Mouse (Mus musculus) midbrain, embryonic 14.5 days (tissue): ENCODE measurements around the gene Farsb. TPM values are rescaled to one million over a fixed set of nuclear protein-coding genes. Genes with fewer than 3 reads are reported as not detected.

ENCODE experiments used
- ATAC-seq: fragments of 200-750 bp; cut with Nextera tagmentation; 2 replicates; pipeline ENCODE4 v1.8.0; 2017; ENCODE audit warnings: moderate number of reproducible peaks, moderate library complexity; ENCODE audit not compliant: low FRiP score, low TSS enrichment
- DNase-seq: peaks from one replicate; pipeline ENCODE4 v3.0.0-alpha.2; 2015
- H3K27ac ChIP-seq: fragments of 300-500 bp; sonication (generic); replicated peaks from 2 replicates; pipeline ENCODE4 v1.5.1; 2014; ENCODE audit warnings: mild to moderate bottlenecking, low read depth, low read length, moderate library complexity
- H3K27me3 ChIP-seq: fragments of 300-500 bp; sonication (generic); 2 replicates; pipeline ENCODE4 v1.6.1; 2014; ENCODE audit warnings: low read length, control low read depth, mixed read lengths; ENCODE audit not compliant: control insufficient read depth, insufficient read depth
- H3K36me3 ChIP-seq: fragments of 300-500 bp; sonication (generic); 2 replicates; pipeline ENCODE4 v1.6.1; 2014; ENCODE audit warnings: low read length, control low read depth; ENCODE audit not compliant: control insufficient read depth, insufficient read depth
- H3K4me1 ChIP-seq: fragments of 300-500 bp; sonication (generic); 2 replicates; pipeline ENCODE4 v1.6.1; 2014; ENCODE audit warnings: mild to moderate bottlenecking, antibody characterized with exemption, low read length, control low read depth; ENCODE audit not compliant: control insufficient read depth, insufficient read depth
- H3K4me2 ChIP-seq: fragments of 300-500 bp; sonication (generic); 2 replicates; pipeline ENCODE4 v1.6.1; 2014; ENCODE audit warnings: mild to moderate bottlenecking, low read length, moderate library complexity
- H3K4me3 ChIP-seq: fragments of 300-500 bp; sonication (generic); replicated peaks from 2 replicates; pipeline ENCODE4 v1.5.1; 2014; ENCODE audit warnings: low read depth, low read length
- H3K9ac ChIP-seq: fragments of 300-500 bp; sonication (generic); replicated peaks from 2 replicates; pipeline ENCODE4 v1.6.1; 2014; ENCODE audit warnings: mild to moderate bottlenecking, low read length, moderate library complexity
- H3K9me3 ChIP-seq: fragments of 300-500 bp; sonication (generic); 2 replicates; pipeline ENCODE4 v1.6.1; 2016; ENCODE audit warnings: low read length, control low read depth, mixed read lengths; ENCODE audit not compliant: control insufficient read depth
- WGBS: fragments of 180-500 bp; shearing (Covaris S2); extraction: QIAGEN DNeasy Blood & Tissue Kit; methylation state at CpG from one replicate; pipeline ENCODE4 v1.1.7; 2014; 5-methylcytosine and 5-hydroxymethylcytosine counted together
- polyA plus RNA-seq: library from polyadenylated mRNA; unstranded; fragments of >200 nt; fragmentation: Nextera tagmentation; extraction: Ambion mirVana; gene quantifications from 2 replicates; pipeline ENCODE4 v1.2.1, GENCODE M21; 2014

Gene Farsb
- polyA plus RNA-seq, 1 experiment from 2014 or later = 168 TPM

- ATAC-seq = no peak
- 79% methylated on average over 2 of the region's 2 CpGs for WGBS
Observed at GRCm38 (mm10) chr1:78435967-78436366, 52.7 kb downstream of the Farsb start.

GRCm38 (mm10) chr1:78433472-78433871 is 55.2 kb downstream of the Farsb start:
- Histone ChIP-seq H3K9me3 (no peaks in the 10 kb centered on the region), H3K4me2 (no peak overlapping the region), H3K9ac (no peak overlapping the region), H3K4me1 (no peaks in the 10 kb centered on the region), H3K27me3 (no peaks in the 10 kb centered on the region), H3K4me3 (no peak overlapping the region), H3K27ac (no peak overlapping the region), H3K36me3 (0 out of 2 replicates have a peak, but pooled peaks cover 2% of the 10 kb centered on the region)
- WGBS = 94% methylated on average over 9 of the region's 9 CpGs
- DNase-seq (no peak), ATAC-seq (no peak)

More at GRCm38 (mm10) chr1:78435967-78436366, 52.7 kb downstream of the Farsb start:
- no peak for DNase-seq
- Histone ChIP-seq H3K9ac (no peak overlapping the region), H3K4me2 (no peak overlapping the region), H3K36me3 (peaks cover 10% of the 10 kb centered on the region; the same call in 1 of the 2 replicates), H3K9me3 (no peaks in the 10 kb centered on the region), H3K27me3 (no peaks in the 10 kb centered on the region), H3K4me3 (no peak overlapping the region), H3K4me1 (no peaks in the 10 kb centered on the region), H3K27ac (no peak overlapping the region)

GRCm38 (mm10) chr1:78428851-78429250 is 59.8 kb downstream of the Farsb start:
- WGBS = 14% methylated on average over 11 of the region's 11 CpGs
- no peak for DNase-seq

GRCm38 (mm10) chr1:78426841-78427240 is 61.9 kb downstream of the Farsb start:
- Histone ChIP-seq H3K36me3 (peaks cover 15% of the 10 kb centered on the region), H3K4me1 (no peaks in the 10 kb centered on the region), H3K4me2 (no peak overlapping the region), H3K4me3 (no peak overlapping the region), H3K27ac (no peak overlapping the region), H3K9ac (no peak overlapping the region), H3K27me3 (no peaks in the 10 kb centered on the region), H3K9me3 (no peaks in the 10 kb centered on the region)
- WGBS = 39% methylated on average over 3 of the region's 3 CpGs
- ATAC-seq (no peak), DNase-seq (no peak)

More at GRCm38 (mm10) chr1:78428851-78429250, 59.8 kb downstream of the Farsb start:
- Histone ChIP-seq H3K36me3 (peaks cover 13% of the 10 kb centered on the region), H3K9ac (no peak overlapping the region), H3K4me3 (no peak overlapping the region), H3K4me2 (no peak overlapping the region; the same call in 1 of the 2 replicates), H3K4me1 (no peaks in the 10 kb centered on the region), H3K27me3 (no peaks in the 10 kb centered on the region), H3K9me3 (no peaks in the 10 kb centered on the region), H3K27ac (no peak overlapping the region)
- no peak for ATAC-seq

GRCm38 (mm10) chr1:78425793-78426700 is 62.6 kb downstream of the Farsb start:
- no peaks in the 10 kb centered on the region for H3K27me3 ChIP-seq
- no peak overlapping the region for H3K9ac ChIP-seq
- 0 out of 2 replicates have a peak overlapping the region, but pooled peaks have one; percentile 5 for H3K27ac ChIP-seq
- no peak for DNase-seq
- H3K4me3 ChIP-seq = no peak overlapping the region
- H3K4me1 ChIP-seq = no peaks in the 10 kb centered on the region
- ATAC-seq = no peak
- H3K36me3 ChIP-seq = peaks cover 15% of the 10 kb centered on the region
- no peak overlapping the region for H3K4me2 ChIP-seq
- WGBS = 68% methylated on average over 7 of the region's 7 CpGs
- H3K9me3 ChIP-seq = no peaks in the 10 kb centered on the region

DNA sequence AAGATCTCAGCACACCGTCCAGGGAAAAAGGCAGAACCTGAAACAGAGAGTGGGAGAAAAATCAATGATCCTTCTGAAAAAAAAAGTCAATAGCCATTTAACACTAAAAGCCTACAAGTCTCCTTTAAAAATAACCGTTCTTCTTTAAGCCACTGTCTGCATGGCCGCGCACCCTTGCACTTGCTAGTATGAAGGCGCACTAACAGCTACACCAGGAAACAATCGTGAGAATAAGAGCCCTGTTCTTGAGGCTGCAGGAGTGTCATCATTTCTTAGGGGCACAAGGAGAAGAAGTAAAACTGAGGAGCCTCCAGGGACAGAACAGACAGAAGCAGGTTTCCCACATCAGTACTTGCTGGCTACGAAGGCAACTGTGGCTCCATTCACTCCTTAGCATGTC is 63.4 kb downstream of the Farsb start:
- H3K9ac ChIP-seq = no peak overlapping the region
- H3K4me3 ChIP-seq = no peak overlapping the region
- no peaks in the 10 kb centered on the region for H3K27me3 ChIP-seq
- ATAC-seq = no peak
- DNase-seq = no peak
- H3K4me2 ChIP-seq = no peak overlapping the region
- WGBS = 88% methylated on average over 7 of the region's 7 CpGs
- peaks cover 15% of the 10 kb centered on the region for H3K36me3 ChIP-seq
- H3K9me3 ChIP-seq = no peaks in the 10 kb centered on the region
- H3K27ac ChIP-seq = no peak overlapping the region
- no peaks in the 10 kb centered on the region for H3K4me1 ChIP-seq

- Histone ChIP-seq H3K9ac (no peak overlapping the region), H3K27ac (no peak overlapping the region), H3K4me1 (no peaks in the 10 kb centered on the region), H3K4me2 (no peak overlapping the region), H3K27me3 (no peaks in the 10 kb centered on the region), H3K4me3 (no peak overlapping the region), H3K36me3 (peaks cover 15% of the 10 kb centered on the region), H3K9me3 (no peaks in the 10 kb centered on the region)
- ATAC-seq (no peak), DNase-seq (no peak)
- 91% methylated on average over 4 of the region's 4 CpGs for WGBS
Observed at GRCm38 (mm10) chr1:78424848-78425247, 63.8 kb downstream of the Farsb start.

- Histone ChIP-seq H3K9ac (no peak overlapping the region), H3K27ac (no peak overlapping the region), H3K4me2 (no peak overlapping the region), H3K4me1 (no peaks in the 10 kb centered on the region), H3K27me3 (no peaks in the 10 kb centered on the region), H3K4me3 (no peak overlapping the region), H3K9me3 (no peaks in the 10 kb centered on the region), H3K36me3 (peaks cover 19% of the 10 kb centered on the region)
- ATAC-seq (no peak), DNase-seq (no peak)
- WGBS = 32% methylated on average over 2 of the region's 2 CpGs
Observed at GRCm38 (mm10) chr1:78422576-78422975, 66.1 kb downstream of the Farsb start.

GRCm38 (mm10) chr1:78421749-78422148 is 66.9 kb downstream of the Farsb start:
- H3K36me3 ChIP-seq = peaks cover 19% of the 10 kb centered on the region
- 91% methylated on average over 5 of the region's 5 CpGs for WGBS

More at GRCm38 (mm10) chr1:78421749-78422148, 66.9 kb downstream of the Farsb start:
- no peak overlapping the region for H3K27ac ChIP-seq
- DNase-seq (no peak), ATAC-seq (no peak)
- H3K9me3 ChIP-seq = no peaks in the 10 kb centered on the region
- H3K4me2 ChIP-seq = no peak overlapping the region
- no peaks in the 10 kb centered on the region for H3K4me1 ChIP-seq
- no peaks in the 10 kb centered on the region for H3K27me3 ChIP-seq
- H3K9ac ChIP-seq = no peak overlapping the region
- H3K4me3 ChIP-seq = no peak overlapping the region
